Mouse (Mus musculus): ENCODE measurements at regions not wholly inside any gene's neighbourhood (a gene's known extent, or its start where the extent isn't known, plus 50 kb on each side); places are given as distances from the start of the nearest gene placed in this dataset.

DNA sequence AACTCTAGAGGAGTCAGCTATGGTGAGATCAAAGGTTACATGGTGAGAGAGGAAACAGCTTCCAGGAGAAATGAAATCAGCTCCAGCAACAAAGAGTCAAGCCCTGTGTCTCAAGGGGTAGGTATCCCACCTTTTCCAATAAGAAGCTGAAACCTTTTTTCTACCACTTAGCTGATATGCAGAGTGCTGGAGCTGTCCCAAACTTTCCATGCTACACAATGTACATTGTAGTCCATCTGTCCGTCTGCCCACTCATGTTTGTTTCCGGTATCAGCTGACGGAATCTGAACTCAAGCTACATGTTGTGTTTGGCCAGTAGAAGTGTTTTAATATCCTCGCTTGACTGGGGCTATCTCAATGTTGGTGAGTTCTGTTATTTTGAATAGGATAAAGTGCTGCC lies 83.6 kb upstream of the Ngf start:
- no peak for DNase-seq (ENCODE audit: low spot score)

DNA sequence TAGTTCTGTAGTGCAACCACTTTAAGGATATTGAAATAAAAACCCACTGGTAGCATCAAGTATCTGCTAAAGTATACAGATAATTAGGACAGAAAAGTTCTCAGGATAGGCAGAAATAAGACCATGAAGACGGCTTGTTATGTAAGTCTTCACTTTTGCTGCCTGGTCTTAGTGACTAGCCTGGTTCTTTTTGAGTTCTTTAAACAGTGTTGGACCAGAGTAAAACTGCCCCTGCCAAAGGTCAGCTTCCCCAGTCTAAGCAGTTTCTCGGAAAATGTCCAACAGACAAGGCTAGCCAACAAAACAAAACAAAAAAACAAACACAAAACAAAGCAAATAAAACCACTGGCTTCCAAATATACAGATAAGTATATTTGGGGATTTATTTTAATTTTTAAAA lies 85.1 kb upstream of the Ngf start:
- no peak for DNase-seq (ENCODE audit: low spot score)

DNA sequence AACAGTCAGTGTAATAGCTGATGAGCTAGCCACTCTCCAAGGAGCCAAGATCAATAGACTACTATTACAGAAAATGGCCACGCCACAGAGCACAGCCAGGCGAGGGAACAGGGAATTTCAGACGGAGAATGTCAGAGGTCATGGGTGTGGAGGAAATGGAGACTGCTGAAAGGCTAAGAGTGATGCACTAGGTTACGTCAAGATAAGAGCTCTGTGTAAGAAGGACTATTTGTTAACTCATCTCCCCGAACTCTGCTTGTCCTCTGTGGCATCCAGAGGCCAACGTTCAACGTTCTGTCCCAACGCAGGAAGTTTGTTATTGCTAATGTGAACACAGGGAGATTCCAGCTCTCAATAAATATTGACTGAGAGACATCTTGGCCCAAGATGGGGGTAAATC lies 86.0 kb upstream of the Ngf start:
- DNase-seq (ENCODE audit: low spot score): no peak

DNA sequence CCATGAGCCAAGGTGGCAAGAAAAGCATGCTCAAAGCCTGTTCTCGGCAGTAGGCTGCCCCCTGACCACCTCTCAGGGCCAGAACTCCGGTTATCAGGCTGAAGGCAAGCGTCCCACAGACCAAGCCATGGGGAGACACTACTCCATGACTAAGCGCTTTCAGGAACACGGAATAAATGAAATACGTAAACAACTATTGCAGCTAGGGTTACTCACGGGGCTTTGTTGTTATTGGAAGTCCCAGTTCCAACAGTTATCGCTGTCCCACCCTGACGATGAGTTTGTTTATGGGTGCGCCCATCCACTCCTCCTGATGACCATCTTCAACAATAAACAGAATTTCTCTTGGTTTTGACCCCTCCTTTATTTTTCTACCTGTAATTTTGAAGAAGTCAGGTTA lies 88.0 kb upstream of the Ngf start:
- no peak for DNase-seq (ENCODE audit: low spot score)

DNA sequence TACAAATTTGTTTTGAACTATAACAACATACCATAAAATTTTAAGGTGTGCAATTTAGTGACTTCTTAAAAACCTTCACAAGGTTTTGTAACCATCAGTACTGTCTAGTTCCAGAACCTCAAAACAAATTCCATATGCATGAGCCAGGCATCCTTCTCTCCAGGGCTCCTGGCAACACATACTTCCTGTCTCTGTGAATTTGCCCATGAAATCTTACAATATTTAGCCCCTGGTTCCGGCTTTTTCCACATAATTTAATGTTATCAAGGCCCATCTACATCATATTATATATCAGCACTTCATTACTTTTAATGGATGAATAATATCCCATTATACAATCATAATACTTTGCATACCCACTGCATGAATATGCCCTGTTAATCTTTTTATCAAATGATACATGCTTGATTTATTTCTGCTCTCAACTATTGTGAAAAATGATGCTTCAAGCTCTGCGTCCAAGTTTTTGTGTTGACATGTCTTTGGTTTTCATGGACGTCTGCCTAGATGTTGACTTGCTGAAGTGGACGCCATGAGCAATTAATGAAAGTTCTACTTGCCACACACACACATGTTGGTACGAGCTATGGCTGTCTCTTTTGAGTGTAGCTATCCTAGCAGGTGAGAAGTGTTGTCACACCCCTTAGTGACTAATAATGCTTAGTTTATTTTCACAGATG lies 95.2 kb upstream of the Ngf start:
- DNase-seq (ENCODE audit: low spot score): no peak

DNA sequence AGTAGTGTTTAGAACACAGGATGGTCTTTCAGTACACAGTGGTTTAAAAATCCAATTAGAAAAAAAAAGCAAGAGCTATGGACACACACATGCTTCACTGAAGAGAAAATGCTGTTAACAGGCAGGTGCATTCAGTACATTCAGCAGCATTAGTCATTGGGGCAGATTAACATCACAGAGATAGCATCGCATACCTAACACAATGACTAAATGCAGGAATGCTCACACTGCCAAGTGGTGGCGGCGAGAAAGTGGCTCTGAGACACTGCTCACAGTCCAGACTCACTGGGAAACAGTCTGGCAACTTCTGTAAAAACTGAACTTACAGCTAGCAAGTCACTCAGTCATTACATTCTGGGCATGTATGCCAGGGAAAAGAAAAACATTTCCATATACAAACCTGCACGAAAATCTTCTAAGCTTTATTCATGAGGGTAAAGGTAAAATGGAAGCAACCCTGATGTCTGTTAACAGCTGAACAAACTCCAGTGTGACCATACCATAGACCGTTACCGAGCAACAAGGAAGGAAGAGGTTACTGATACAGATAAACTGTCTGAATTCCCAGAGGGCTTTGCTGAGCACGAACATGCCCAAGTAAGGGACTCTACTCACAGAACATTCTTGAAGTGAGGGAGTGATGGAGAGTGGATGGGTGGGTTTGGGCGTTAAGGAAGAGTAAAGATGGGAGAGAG lies 97.4 kb upstream of the Ngf start:
- peak; percentile 62 for DNase-seq (ENCODE audit: low spot score)

DNA sequence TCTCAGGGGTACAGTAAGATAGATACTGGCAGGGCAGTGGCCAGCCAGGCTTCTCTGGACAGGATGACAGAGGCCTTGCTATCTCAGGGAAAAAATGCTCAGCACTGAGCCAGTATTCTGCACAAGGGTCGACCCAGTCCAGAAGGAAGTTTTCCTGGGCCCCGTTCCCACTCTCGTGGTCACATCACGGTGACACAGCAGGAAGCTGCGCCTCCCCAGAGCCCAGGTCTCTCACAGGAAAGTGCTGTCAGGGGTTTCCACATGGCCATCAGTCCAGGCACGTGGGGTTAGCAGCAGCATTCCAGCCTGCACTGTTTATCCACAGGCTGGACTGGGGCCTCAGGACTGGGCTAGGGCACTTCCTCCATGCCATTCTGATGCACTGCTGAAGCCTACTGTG lies 103.5 kb upstream of the Ngf start:
- DNase-seq (ENCODE audit: low spot score): peak; percentile 9

DNA sequence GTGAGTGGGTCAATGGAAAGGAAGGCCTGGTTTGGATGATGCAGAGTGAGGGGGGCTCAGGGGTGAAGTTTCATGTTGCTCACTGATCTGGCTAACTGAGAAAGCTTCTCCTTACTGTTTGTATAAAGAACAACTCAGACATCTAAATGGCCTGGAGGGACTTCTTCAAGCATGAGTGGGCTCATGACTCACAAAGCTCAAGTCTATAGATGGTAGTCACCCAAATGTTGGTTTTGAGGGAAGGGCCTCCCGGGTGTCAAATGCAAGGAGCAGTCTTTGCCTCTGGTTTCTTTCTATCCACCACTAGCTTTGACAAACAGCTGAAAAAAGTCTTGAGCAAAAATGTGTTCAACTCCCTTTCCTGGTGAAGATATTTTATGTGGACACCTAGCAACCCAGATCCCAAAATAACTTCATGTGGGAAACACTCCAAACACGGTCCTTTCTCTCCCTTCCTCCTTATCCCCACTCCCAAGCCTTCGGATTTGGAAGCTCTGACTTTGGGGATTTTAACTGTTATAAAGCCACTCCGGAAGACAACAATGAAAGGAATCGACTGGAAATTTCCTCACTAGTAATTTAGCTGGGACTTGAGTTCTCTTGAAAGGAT lies 105.3 kb upstream of the Ngf start:
- no peak for DNase-seq (ENCODE audit: low spot score)

DNA sequence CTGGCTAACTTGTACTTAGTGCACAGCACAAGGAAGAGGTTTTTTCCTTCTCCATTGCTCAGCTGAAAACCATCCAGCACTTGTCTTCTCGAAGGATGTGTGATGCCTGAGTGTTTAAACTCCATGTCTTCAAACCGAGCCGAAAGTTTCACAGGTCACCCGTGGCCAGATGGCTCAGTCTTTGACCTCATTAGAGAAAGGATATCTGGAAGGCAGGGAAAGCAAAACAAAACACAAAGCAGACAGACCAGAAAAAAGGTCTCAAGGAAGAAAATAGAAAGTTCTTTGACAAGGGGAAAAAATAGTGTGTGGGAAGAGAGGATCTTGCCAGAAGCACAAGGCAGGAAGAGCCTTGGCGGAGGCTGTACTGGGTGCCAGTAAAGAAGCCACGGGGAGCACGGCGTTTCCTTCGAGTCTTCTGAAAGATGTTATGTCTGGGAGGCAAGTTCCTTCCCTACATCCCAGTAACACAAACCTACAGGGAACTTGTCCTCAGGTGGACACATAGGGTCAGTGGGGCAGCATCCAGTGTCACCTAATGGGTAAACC lies 108.9 kb upstream of the Ngf start:
- no peak for DNase-seq (ENCODE audit: low spot score)

DNA sequence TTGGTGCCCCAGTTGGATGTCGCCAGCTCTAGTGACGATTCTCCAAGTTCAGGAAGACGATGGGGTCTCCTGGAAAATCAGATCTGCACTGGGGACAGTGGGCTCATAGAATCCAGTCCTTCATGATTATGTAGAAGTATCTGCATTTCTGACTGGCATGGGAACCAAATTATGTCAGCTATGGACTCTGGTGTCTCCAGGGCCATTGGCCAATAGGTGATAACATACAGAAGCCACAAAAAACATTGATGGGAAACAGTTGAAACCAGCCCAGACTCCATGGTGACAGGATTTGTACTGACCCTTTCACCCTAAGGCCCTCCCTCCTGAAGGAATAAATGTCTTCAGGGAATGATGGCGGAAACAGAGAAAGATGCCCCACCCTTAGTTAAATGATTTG lies 110.9 kb upstream of the Ngf start:
- no peak for DNase-seq (ENCODE audit: low spot score)

DNA sequence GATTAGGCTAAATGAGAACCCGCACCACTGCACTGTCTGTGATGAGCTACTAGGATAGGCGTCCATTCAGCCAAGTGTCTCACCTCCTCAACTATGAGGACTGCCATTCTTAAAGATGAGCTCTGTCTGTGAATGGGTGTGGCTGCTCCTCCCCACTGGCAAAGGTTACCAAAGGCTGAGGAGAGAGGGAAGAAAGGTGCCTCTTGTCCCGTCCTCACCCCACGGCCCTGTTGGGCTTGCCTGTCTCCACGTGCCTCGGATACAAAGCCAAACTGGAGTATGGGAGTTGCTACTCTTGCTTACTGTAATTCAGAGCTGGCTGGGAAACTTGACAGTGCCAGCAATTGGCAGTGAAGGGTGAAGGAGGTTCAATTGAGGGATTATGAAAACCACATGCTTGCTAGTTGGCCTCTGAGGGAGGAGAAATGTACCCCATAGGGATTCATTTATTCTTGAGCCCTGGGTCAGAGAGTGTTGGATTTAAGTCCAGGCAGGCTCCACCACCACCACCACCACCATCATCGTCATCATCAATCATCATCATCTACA lies 112.6 kb upstream of the Ngf start:
- no peak for DNase-seq (ENCODE audit: low spot score)

DNA sequence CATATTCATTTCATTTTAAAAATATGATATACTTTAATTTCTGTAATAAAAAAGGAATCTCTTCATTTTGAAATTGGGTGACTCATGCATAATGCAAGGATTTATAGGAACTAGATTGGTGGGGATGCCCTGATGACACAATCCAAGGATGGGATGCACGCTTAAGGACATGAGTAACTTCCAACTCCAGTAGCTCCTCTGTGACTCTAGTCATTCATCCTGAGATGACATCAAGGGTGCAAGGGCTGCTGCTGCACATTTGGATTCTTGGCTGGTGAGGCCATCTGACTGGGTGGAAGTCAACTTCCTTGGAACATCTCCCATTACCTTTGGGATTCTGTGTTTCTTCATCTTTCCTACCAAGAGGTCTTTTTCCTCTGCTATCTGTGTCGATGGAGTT lies 114.4 kb upstream of the Ngf start:
- no peak for DNase-seq (ENCODE audit: low spot score)

DNA sequence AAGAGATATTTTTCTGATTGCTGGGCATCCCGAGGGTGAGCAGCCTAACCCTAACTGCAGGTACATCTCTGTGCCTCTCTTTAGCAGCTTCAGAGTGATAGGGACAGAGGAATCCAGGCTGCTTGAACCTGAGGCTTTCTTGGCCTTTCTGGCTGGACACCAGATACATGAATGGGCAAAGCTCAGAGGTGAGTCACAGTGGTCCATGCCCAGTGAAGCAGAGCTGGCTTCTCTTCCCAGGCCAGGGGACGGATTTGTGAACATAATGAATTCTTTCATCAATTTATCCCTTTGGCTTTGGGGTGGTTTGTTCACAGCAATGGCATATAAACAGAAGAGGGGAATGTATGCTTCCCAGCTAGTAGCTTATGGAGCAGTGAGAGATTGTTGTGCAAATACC lies 114.9 kb upstream of the Ngf start:
- DNase-seq (ENCODE audit: low spot score): no peak

DNA sequence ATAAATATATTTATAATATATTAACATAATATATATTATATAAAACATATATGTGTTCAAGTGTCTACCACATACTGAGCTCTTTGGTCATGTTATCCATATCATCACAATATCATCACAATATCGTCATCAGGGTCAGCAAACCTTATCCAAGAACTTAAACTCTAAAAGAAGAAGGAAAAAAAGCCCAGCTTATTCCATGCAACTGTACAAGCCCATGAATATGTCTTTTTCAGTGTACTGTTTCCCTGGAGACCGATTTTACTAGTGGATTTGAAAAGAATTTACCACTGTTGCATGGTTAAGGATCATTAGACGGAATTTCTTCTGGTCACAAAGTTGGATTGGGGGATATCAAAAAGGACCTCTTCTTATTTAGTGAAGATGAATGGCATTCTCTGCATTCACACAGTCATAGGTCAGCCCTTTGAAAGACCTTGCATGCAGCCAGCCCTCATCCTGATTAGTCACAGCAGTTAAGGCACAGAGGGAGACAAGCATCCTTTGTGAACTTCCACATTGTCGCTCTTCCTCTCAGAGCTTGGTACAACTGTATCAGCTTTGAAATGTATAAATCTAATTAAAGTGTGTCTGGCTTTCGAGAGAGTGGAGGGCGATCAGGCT lies 116.3 kb upstream of the Ngf start:
- no peak for DNase-seq (ENCODE audit: low spot score)

DNA sequence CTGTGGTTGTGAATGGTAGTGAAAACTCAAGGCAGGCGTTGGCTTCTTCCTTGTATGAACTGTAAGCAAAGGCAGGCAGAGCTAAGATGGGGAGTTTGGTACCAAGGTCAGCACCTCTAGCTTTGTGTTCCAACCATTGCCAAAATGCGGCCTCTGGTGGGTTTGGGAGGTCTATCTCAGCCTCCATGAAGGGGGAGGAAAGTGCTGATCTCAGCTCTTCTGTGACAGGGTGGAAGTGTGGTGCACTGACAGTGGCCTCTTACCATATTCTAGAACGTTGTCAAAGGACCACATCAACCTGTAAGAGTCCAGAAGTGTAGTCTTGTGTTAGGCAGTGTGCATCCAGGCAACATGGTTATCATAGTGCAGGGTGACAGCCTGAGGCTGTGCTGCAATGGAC lies 123.6 kb upstream of the Ngf start:
- DNase-seq (ENCODE audit: low spot score): no peak

DNA sequence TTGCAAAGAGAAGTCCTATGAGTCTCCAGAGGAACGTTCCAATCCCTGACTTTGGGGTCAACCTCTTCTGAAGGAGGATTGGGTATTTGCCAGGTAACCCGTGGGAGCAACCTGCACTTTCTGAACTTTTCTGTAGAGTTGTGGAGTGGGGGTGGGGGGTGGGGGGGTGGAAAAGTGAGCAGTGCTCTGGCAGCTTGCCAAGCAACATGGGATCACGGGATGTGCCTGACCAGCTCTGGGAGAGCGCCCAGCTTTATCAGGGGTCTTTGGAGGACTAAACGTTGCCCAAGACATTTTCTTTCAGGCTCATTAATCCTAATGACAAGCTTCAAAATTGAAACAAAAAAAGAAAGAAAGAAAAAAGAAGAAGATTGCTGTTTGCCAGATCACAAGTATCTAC lies 124.4 kb upstream of the Ngf start:
- DNase-seq (ENCODE audit: low spot score): no peak

DNA sequence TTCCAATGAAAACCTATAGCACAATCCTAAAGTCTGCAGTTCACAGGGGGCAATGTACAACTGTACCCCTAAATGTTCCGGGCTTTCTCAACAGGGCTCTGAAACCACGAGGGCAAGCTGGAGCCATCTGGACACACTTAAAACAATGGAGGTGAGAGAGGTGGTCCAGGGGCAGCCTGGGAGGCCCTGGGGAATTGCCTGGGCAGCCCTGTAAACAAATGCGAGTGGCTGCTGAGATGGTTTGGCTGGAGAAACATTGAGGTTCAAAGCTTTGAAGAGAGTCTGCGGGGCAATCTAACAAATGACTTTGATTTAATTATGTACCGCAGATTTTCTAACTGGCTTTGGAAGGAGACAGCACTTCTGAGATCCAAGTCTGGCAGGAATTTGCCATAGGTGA lies 129.0 kb upstream of the Ngf start:
- no peak for DNase-seq (ENCODE audit: low spot score)

DNA sequence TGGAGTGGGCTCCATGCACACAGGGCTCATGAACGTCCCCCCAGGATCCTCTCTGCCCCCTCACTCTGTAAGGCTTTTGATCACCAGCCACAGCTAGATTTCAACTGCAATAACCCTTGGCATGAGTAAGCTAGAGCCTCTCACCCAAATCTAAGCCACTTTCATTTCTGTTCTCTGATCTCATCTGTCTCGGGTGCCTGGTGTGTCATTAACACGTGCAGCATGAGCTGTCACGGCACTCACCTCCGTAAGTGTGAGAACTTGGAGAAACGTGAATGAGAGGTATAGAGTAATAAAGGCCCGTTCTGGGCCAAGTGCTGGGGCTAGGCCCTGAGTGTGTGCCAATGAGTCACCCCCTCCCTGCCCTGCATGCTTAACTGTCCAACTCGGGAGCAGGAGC lies 131.8 kb upstream of the Ngf start:
- DNase-seq (ENCODE audit: low spot score): peak; percentile 27

DNA sequence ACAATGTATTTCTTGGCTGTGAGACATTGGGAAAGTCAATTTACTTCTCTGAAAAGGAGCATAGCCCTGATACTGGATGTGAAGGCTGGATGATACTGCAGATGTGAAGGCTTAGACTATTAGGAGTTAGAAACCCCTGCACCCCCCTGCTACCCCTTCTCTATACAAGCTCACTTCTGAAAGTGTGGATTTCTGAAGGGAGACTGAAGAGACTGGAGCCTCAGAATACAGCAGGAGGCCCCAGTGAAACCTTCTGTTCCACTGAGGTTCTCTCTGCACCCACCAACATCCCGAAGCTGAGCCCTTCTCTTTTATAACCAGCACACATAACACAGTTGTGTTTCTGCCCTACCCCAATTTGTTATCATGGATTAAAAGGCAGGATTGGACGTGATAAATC lies 131.7 kb upstream of the Vangl1 start:
- DNase-seq (ENCODE audit: low spot score): no peak

DNA sequence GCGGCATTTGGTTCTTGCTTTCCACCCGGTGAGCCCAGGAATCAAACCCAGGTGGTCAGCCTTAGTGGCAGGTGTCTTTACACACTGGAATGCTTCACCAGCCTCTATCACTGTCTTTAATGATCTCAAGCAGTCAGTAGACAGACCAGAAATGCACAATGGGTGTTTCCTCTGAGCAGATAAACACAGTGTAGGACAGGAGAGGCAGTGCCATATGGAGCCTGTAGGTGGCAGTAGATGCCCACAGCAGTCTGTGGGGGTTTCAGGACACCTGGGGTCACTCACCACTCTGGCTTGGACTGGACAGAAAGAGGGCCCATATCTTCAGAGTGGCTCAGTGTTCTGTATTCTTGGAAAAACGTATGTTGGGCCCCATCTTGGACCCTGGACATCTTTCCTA lies 130.7 kb upstream of the Vangl1 start:
- peak; percentile 15 for DNase-seq (ENCODE audit: low spot score)

DNA sequence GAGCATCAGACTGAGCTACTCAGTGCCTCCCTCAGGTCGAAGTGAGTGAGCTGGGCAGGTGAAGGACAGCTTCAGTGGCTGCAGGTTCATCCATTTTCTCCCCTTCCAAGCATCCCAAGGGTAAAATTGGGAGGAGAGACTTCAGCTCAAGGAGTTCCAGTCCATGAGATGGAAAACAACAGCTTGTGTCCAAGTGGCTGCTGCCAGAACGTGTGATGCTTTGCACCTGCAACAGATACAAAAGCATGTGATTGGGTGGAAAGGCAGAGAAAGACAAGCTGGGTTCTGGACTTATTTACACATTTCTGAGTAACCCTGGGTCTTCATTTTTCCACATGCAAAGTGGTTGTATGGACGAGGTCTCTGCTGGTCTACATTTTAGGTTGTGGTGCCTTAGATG lies 127.7 kb upstream of the Vangl1 start:
- no peak for DNase-seq (ENCODE audit: low spot score)

DNA sequence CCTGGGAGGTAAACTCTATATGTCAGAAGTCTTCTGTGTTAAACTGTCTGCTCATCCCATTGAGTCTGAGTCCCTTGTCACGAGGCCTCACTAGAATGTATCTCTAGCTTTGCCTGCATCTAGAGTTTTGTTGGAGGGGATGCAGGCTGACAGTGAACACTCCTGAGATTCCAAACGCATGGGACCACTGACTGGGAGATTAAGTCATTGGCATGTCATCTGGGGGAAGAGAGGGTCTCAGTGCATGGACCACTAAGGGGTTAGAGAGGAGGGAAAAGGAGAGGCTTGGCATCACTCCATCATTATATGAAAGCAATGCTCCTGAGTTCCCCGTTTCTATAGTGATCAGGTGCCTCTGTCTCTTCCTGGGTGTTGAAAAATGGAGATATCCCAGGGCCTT lies 114.8 kb upstream of the Vangl1 start:
- no peak for DNase-seq (ENCODE audit: low spot score)

DNA sequence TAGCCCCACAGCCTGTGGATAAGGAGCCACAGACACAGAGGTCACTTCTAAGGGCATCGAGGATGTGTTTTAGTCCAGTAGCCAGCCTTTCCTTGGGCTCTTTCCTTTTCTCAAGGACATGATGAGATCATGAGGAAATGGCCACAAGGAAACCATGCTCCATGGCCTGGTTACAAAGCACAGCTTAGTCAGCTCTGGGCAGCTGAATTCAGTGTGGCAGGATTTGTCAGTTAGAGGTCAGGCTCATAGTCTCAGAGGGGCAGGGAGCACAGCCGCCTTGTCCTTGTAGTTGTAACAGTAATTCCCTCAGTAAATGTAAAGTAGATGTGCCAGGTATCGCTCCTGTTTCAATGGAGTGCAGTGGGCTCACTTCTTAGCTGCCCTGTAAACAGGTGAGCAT lies 111.7 kb upstream of the Vangl1 start:
- DNase-seq (ENCODE audit: low spot score): no peak
